Mouse (Mus musculus): ENCODE measurements around the gene Cdk20.

Gene Cdk20

DNA sequence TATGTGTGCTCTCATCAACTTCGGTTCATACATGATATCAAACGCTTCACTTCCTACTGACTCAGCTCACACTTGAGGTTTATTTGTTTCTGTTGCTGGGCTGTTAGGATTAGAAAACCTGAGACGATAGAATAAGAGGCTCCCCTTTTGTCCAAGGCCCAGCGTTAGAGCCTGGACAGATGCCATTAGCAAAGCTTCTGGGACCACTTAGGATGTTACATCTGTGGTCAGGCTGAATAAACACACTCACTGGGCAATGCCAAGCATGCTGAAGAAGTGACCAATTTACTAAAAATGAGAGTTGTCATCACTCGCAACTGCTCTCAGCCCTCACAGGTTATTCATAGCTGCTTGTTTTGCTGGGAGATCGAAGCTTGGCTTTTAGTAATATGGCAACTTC is 57.8 kb downstream of the Cdk20 start:
- DNase-seq (ENCODE audit: low spot score in 2 of 2): no peak

Measured in left cerebral cortex, adult 9 months (tissue).